Mouse (Mus musculus): ENCODE results near the gene Sdccag8. TPM values are rescaled to one million over a fixed set of nuclear protein-coding genes. Genes with fewer than 3 reads are reported as not detected.
A peak's percentile ranks its signal among the peaks of the same experiment; 100 is the strongest.

The Sdccag8 gene
- 1 to 10 TPM; 4.0 to 4.9 TPM for total RNA-seq (2021)
- long read RNA-seq, experiment 1, partial matches to known transcripts: 2 of 7 reads
- long read RNA-seq, experiment 1, other reads (novel, unspliced or antisense): 1 of 7 reads
- long read RNA-seq, experiment 2, partial matches to known transcripts: 4 of 8 reads
- long read RNA-seq, experiment 2, other reads (novel, unspliced or antisense): 3 of 8 reads

GRCm38 (mm10) chr1:176814591-176815062 lies at the start of gene Sdccag8:
Gene Sdccag8, plus strand, starts transcription at chr1:176814660.
- peak; percentile 97 for DNase-seq
- H3K4me3 ChIP-seq: peak within 1 kb of the TSS; percentile 87
- no peak for TF ChIP-seq CTCF (IDR thresholded peaks at IDR 0.05)
- intact Hi-C loops (cut with DNase I): no loop called here
- H3K27ac ChIP-seq: peak within 1 kb of the TSS; percentile 99

- intact Hi-C loops (cut with DNase I): no loop called here
- no peak for DNase-seq
- H3K27ac ChIP-seq: no peak overlapping the region
- no peak for TF ChIP-seq CTCF (IDR thresholded peaks at IDR 0.05)
- no peak overlapping the region for H3K4me3 ChIP-seq
Measured at GRCm38 (mm10) chr1:176774533-176774932, 39.9 kb upstream of the Sdccag8 start.

- Histone ChIP-seq H3K27ac (no peak overlapping the region), H3K4me3 (no peak overlapping the region)
- no peak for DNase-seq
- intact Hi-C loops (cut with DNase I): no loop called here
- no peak for TF ChIP-seq CTCF (IDR thresholded peaks at IDR 0.05)
Measured at GRCm38 (mm10) chr1:176789326-176789725, 25.1 kb upstream of the Sdccag8 start.

- Histone ChIP-seq H3K4me3 (no peak overlapping the region), H3K27ac (no peak overlapping the region)
- DNase-seq: no peak
- no peak for TF ChIP-seq CTCF (IDR thresholded peaks at IDR 0.05)
- intact Hi-C loops (cut with DNase I): loop anchor here (5.0 kb wide), 1 partner anchor 50 kb away; no protein-coding TSS in a partner anchor
Measured at GRCm38 (mm10) chr1:176792175-176792574, 22.3 kb upstream of the Sdccag8 start.

DNA sequence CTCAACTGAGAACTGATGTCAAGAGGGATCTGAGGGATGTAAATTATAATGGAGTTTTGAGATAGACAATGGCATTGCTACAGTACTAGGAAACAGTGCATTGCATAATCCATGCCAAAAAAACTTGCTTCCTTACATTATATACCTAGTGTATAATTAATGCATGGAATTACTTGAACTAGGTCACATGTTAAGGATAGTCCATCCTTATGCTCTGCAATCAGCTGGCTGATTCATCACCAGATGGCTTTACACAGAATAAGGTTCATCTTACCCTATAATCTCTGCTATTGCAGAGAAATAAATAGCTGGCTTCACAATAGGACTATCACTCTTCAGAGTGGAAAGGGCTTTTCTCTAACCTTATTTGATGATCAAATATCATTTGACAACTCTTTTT lies 15.8 kb upstream of the Sdccag8 start:
- intact Hi-C loops (cut with DNase I): no loop called here
- no peak for TF ChIP-seq CTCF (IDR thresholded peaks at IDR 0.05)

GRCm38 (mm10) chr1:176800728-176801365 lies 13.6 kb upstream of the Sdccag8 start:
- no peak overlapping the region for H3K4me3 ChIP-seq
- peak overlapping the region; percentile 32; the same call in 1 of the 2 replicates for H3K27ac ChIP-seq
- DNase-seq: peak; percentile 61

More for the DNA sequence above, 15.8 kb upstream of the Sdccag8 start:
- DNase-seq: no peak
- no peak overlapping the region for H3K4me3 ChIP-seq
- no peak overlapping the region for H3K27ac ChIP-seq

DNA sequence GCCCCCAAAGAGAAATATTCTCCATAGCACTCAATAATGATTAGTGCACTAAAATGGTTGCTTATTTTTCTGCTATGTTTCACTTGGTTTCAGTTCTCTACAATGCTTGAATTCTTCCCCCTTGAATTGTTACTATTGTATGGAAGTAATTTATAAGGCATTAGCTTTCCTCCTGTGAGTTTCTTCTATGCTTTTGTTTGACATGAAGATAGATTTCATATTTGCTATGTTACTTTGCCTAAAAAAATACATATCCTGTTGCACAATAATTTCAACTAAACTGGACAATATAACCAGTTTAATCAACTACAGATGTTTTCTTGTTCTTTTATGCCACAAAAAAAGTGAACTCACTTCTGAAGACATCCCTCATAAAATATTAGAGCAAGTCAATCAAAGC lies 4.3 kb upstream of the Sdccag8 start:
- intact Hi-C loops (cut with DNase I): no loop called here
- no peak for TF ChIP-seq CTCF (IDR thresholded peaks at IDR 0.05)
- Histone ChIP-seq H3K4me3 (no peak overlapping the region), H3K27ac (0 out of 2 replicates have a peak overlapping the region, but pooled peaks have one; percentile 41)
- no peak for DNase-seq

More at GRCm38 (mm10) chr1:176800728-176801365, 13.6 kb upstream of the Sdccag8 start:
- intact Hi-C loops (cut with DNase I): no loop called here
- TF ChIP-seq CTCF (IDR thresholded peaks at IDR 0.05): no peak

- intact Hi-C loops (cut with DNase I): no loop called here
- DNase-seq: no peak
- no peak for TF ChIP-seq CTCF (IDR thresholded peaks at IDR 0.05)
- peak overlapping the region; percentile 87 for H3K4me3 ChIP-seq
- H3K27ac ChIP-seq: peak overlapping the region; percentile 99
Measured at GRCm38 (mm10) chr1:176811892-176812291, 2.6 kb upstream of the Sdccag8 start.

DNA sequence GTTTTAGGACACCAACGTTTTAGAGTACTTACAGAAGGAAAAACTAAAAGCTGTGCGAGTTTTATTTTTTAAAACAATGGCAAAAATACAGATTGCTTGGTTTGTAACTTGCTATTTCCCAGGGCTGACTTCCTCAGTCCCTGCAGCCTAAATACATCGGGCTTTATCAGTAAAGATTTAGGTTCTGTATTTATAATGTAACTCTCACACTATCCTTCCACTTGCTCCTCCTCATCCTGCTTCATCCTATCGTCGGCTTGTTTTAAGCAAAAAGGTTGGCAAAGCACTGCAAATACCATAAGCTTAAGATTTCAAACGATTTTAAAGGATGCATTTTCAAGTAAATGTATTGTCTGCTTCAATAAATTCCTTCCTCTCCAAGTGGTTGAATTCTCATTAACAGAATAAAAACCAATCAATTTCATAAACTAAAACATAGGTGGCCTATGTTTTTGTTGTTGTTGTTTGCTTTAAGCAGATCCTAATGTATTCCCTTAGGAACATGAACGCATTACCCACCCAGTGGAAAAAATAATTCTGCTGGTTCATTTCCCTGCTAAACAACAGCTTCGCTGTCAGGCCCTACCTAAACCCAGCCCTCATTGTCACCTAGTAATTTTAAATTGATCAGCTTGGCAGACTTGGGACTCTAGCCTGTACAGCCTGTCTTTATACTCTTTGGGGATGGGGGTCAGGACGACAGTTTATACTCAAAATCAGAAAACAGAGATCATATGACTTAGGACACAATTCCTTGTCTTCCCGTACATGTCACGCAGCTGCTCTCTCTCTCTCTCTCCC lies 1.8 kb upstream of the Sdccag8 start:
- H3K4me3 ChIP-seq: peak overlapping the region; percentile 87
- intact Hi-C loops (cut with DNase I): no loop called here
- TF ChIP-seq CTCF (IDR thresholded peaks at IDR 0.05): no peak
- peak overlapping the region; percentile 99 for H3K27ac ChIP-seq
- no peak for DNase-seq

GRCm38 (mm10) chr1:176813292-176814035 lies 996 bp upstream of the Sdccag8 start:
- intact Hi-C loops (cut with DNase I): no loop called here
- TF ChIP-seq CTCF (IDR thresholded peaks at IDR 0.05): no peak
- Histone ChIP-seq H3K4me3 (peak overlapping the region; percentile 87), H3K27ac (peak overlapping the region; percentile 99)
- peak; percentile 79 for DNase-seq

DNA sequence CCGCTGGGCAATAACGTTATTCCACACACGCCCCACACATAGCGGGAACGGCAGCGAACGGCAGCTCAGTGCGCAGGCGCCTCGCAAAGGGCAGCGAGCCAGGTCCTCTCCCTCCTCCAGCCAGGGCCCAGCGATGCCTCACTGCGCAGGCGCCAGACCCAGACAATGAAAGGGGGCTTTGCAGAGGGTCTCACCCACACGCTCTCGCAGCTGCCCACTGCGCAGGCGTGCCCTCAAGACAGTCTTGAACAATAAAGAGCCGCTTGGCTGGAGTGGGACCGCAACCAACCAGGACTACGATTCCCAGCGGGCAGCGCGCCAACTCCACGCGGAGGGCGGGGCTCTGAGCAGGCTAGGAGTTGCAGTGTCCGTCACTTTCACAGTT lies 432 bp upstream of the Sdccag8 start, which contains the start of gene Cep170:
Gene Cep170, minus strand, starts transcription at position 32 of the 385 bp plus-strand sequence.
- no peak for TF ChIP-seq CTCF (IDR thresholded peaks at IDR 0.05)
- intact Hi-C loops (cut with DNase I): no loop called here
- peak; percentile 98 for DNase-seq
- Histone ChIP-seq H3K4me3 (peak within 1 kb of the TSS; percentile 87), H3K27ac (peak within 1 kb of the TSS; percentile 99)

DNA sequence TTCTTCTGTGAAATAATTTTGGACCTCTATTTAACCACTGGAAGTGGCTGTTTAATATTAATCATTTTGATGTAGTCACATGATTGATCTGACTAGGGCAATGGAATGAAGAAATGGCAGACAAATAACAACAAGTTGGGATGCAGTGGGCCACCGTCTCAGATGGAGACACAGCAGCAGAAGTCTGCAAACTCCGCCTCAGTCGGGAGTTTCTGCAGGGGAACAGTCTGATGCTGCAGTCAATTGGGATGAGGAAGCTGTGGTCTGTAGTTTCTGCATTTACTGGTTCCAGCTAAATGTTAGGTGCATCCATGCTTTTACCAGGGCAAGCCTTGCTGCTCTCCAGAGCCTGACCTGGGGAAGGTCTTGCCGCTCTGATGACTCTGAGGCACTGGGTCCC lies 2.3 kb downstream of the Sdccag8 start:
- intact Hi-C loops (cut with DNase I): no loop called here
- no peak overlapping the region for H3K27ac ChIP-seq
- TF ChIP-seq CTCF (IDR thresholded peaks at IDR 0.05): no peak
- no peak overlapping the region for H3K4me3 ChIP-seq
- DNase-seq: no peak

Measured in gastrocnemius, adult 2 months (tissue).